Mouse (Mus musculus): Measurements from ENCODE around the gene Angptl2. TPM values are rescaled to one million over a fixed set of nuclear protein-coding genes. Genes with fewer than 3 reads are reported as not detected.

Gene Angptl2
- 16.3 and 22.0 TPM in 2 replicates for total RNA-seq (2014; rRNA removed)
- polyA plus RNA-seq (2015; fragmentation: Nextera tagmentation; extraction: Ambion mirVana): 9.3 and 11.5 TPM in 2 replicates

DNA sequence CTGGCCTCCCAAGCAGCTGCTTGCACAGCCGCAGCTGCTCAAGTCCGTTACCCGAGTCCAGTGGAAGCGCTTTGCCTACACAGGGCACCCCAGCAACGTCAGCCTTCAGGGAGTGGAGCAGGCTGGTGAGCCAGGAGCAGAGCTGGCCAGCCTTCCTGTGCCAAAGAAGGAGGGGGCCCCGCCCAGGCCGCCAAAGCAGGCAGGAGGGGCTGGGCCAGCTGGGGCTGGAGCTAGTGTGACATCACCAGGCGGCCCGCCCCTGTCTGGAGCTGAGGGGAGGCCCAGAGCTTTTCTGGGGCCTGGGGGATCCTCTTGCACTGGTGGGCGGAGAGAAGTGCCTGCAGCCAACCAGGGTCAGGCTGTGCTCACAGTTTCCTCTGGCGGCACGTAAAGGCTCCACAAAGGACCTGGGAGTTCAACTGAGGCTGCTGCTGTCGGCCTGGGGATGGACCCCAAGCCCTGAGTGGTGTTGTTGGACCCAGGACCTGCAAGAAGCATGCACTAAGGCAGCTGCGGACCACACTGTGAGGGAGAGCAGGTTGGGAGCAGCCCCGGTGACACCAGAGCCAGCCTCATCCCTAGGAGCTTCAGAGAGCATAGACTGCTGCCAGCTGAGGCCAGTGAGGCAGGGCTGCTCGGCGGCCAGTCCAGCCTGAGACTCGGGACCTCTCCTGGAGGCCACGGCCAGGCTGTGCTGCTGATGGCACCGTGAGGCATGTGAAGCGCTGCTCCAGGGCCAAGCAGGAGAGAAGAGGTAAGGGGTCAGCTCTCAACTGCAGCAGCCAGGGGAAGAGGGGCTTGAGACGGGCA is at the start of gene Angptl2:
Angptl2 (plus strand) TSS at position 370 of the 810 bp plus-strand sequence.
- H3K9me3 ChIP-seq (ENCODE audit: low read length): no peaks in the 10 kb centered on the region
- peak within 1 kb of the TSS; percentile 52 for H3K4me2 ChIP-seq (ENCODE audit: low read depth, low read length)
- no peaks in the 10 kb centered on the region for H3K27me3 ChIP-seq (ENCODE audit: insufficient read depth, low read length)
- peak within 1 kb of the TSS; percentile 25 for H3K9ac ChIP-seq (replicated peaks; ENCODE audit: low read length)
- WGBS: 9% methylated on average over 22 of the region's 22 CpGs
- peak; percentile 8; the same call in 1 of the 2 replicates for TF ChIP-seq CTCF (IDR thresholded peaks at IDR 0.05; ENCODE audit: low read depth)
- peaks cover 12% of the 10 kb centered on the region for H3K4me1 ChIP-seq (ENCODE audit: insufficient read depth, low read length)
- peak within 1 kb of the TSS; percentile 66 for H3K27ac ChIP-seq
- H3K36me3 ChIP-seq (ENCODE audit: insufficient read depth, low read length): no peaks in the 10 kb centered on the region
- DNase-seq (ENCODE audit: low spot score): peak; percentile 89
- peak; percentile 93 for ATAC-seq
- H3K4me3 ChIP-seq (ENCODE audit: low read length): peak within 1 kb of the TSS; percentile 26

- Histone ChIP-seq H3K27me3 (ENCODE audit: insufficient read depth, low read length) (no peaks in the 10 kb centered on the region), H3K9me3 (ENCODE audit: low read length) (no peaks in the 10 kb centered on the region), H3K9ac (replicated peaks; ENCODE audit: low read length) (no peak overlapping the region), H3K27ac (no peak overlapping the region), H3K4me1 (ENCODE audit: insufficient read depth, low read length) (peaks cover 8% of the 10 kb centered on the region), H3K4me3 (ENCODE audit: low read length) (no peak overlapping the region), H3K36me3 (ENCODE audit: insufficient read depth, low read length) (peaks cover 20% of the 10 kb centered on the region; the same call in 1 of the 2 replicates), H3K4me2 (ENCODE audit: low read depth, low read length) (no peak overlapping the region)
- TF ChIP-seq CTCF (IDR thresholded peaks at IDR 0.05; ENCODE audit: low read depth): no peak
- DNase-seq (ENCODE audit: low spot score): no peak
- WGBS: 87% methylated on average over 3 of the region's 3 CpGs
- ATAC-seq: no peak
These were observed 48.8 kb upstream of the Angptl2 start for GRCm38 (mm10) chr2:33167060-33167459.

GRCm38 (mm10) chr2:33169445-33169844 is 46.4 kb upstream of the Angptl2 start:
- Histone ChIP-seq H3K27me3 (ENCODE audit: insufficient read depth, low read length) (no peaks in the 10 kb centered on the region), H3K9ac (replicated peaks; ENCODE audit: low read length) (no peak overlapping the region), H3K4me3 (ENCODE audit: low read length) (no peak overlapping the region), H3K9me3 (ENCODE audit: low read length) (no peaks in the 10 kb centered on the region), H3K4me1 (ENCODE audit: insufficient read depth, low read length) (peaks cover 8% of the 10 kb centered on the region), H3K27ac (no peak overlapping the region), H3K4me2 (ENCODE audit: low read depth, low read length) (no peak overlapping the region), H3K36me3 (ENCODE audit: insufficient read depth, low read length) (peaks cover 27% of the 10 kb centered on the region; the same call in 1 of the 2 replicates)
- DNase-seq (ENCODE audit: low spot score) (no peak), ATAC-seq (no peak)
- WGBS: 76% methylated on average over 6 of the region's 6 CpGs
- no peak for TF ChIP-seq CTCF (IDR thresholded peaks at IDR 0.05; ENCODE audit: low read depth)

GRCm38 (mm10) chr2:33170777-33171565 is 44.9 kb upstream of the Angptl2 start:
- Histone ChIP-seq H3K4me1 (ENCODE audit: insufficient read depth, low read length) (no peaks in the 10 kb centered on the region), H3K27me3 (ENCODE audit: insufficient read depth, low read length) (no peaks in the 10 kb centered on the region), H3K9me3 (ENCODE audit: low read length) (no peaks in the 10 kb centered on the region), H3K27ac (no peak overlapping the region), H3K4me3 (ENCODE audit: low read length) (no peak overlapping the region), H3K4me2 (ENCODE audit: low read depth, low read length) (no peak overlapping the region), H3K36me3 (ENCODE audit: insufficient read depth, low read length) (peaks cover 27% of the 10 kb centered on the region; the same call in 1 of the 2 replicates), H3K9ac (replicated peaks; ENCODE audit: low read length) (no peak overlapping the region)
- 0 out of 2 replicates have a peak, but pooled peaks have one; percentile 24 for ATAC-seq
- DNase-seq (ENCODE audit: low spot score): no peak
- TF ChIP-seq CTCF (IDR thresholded peaks at IDR 0.05; ENCODE audit: low read depth): no peak
- 46% methylated on average over 10 of the region's 10 CpGs for WGBS

GRCm38 (mm10) chr2:33173126-33173525 is 42.7 kb upstream of the Angptl2 start:
- ATAC-seq (no peak), DNase-seq (ENCODE audit: low spot score) (no peak)
- H3K9me3 ChIP-seq (ENCODE audit: low read length): no peaks in the 10 kb centered on the region
- no peak for TF ChIP-seq CTCF (IDR thresholded peaks at IDR 0.05; ENCODE audit: low read depth)
- no peak overlapping the region for H3K9ac ChIP-seq (replicated peaks; ENCODE audit: low read length)
- H3K27ac ChIP-seq: no peak overlapping the region
- WGBS: 77% methylated on average over 10 of the region's 10 CpGs
- no peak overlapping the region for H3K4me3 ChIP-seq (ENCODE audit: low read length)
- H3K27me3 ChIP-seq (ENCODE audit: insufficient read depth, low read length): no peaks in the 10 kb centered on the region
- peaks cover 8% of the 10 kb centered on the region for H3K4me1 ChIP-seq (ENCODE audit: insufficient read depth, low read length)
- no peak overlapping the region for H3K4me2 ChIP-seq (ENCODE audit: low read depth, low read length)
- H3K36me3 ChIP-seq (ENCODE audit: insufficient read depth, low read length): peaks cover 16% of the 10 kb centered on the region; the same call in 1 of the 2 replicates

DNA sequence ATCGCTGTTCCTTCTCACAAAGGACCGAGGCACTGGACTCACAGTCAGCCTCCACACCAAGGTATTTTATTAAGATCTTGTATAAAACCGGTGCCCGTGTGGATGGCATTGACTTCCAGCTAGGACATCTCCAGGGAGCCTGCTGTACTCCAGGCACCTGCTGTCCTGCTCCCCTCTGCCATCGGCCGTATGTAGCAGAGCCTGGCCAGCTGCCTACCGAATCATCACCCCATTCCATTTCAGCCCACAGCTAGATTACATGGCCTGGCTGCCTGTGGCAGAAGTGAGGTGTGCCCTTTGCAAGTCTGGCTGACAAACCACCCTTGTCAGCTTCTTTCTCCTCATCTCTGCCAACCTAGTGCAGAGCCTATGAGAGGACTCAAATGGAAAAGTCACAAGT is 42.2 kb upstream of the Angptl2 start:
- no peak for ATAC-seq
- Histone ChIP-seq H3K27ac (no peak overlapping the region), H3K4me1 (ENCODE audit: insufficient read depth, low read length) (peaks cover 13% of the 10 kb centered on the region), H3K36me3 (ENCODE audit: insufficient read depth, low read length) (peaks cover 12% of the 10 kb centered on the region; the same call in 1 of the 2 replicates), H3K9me3 (ENCODE audit: low read length) (no peaks in the 10 kb centered on the region), H3K27me3 (ENCODE audit: insufficient read depth, low read length) (no peaks in the 10 kb centered on the region), H3K4me2 (ENCODE audit: low read depth, low read length) (no peak overlapping the region), H3K9ac (replicated peaks; ENCODE audit: low read length) (no peak overlapping the region), H3K4me3 (ENCODE audit: low read length) (no peak overlapping the region)
- no peak for TF ChIP-seq CTCF (IDR thresholded peaks at IDR 0.05; ENCODE audit: low read depth)
- DNase-seq (ENCODE audit: low spot score): no peak
- WGBS: 72% methylated on average over 7 of the region's 7 CpGs
